Mouse (Mus musculus): Measurements from ENCODE around the gene C1qtnf4.

Gene C1qtnf4

DNA sequence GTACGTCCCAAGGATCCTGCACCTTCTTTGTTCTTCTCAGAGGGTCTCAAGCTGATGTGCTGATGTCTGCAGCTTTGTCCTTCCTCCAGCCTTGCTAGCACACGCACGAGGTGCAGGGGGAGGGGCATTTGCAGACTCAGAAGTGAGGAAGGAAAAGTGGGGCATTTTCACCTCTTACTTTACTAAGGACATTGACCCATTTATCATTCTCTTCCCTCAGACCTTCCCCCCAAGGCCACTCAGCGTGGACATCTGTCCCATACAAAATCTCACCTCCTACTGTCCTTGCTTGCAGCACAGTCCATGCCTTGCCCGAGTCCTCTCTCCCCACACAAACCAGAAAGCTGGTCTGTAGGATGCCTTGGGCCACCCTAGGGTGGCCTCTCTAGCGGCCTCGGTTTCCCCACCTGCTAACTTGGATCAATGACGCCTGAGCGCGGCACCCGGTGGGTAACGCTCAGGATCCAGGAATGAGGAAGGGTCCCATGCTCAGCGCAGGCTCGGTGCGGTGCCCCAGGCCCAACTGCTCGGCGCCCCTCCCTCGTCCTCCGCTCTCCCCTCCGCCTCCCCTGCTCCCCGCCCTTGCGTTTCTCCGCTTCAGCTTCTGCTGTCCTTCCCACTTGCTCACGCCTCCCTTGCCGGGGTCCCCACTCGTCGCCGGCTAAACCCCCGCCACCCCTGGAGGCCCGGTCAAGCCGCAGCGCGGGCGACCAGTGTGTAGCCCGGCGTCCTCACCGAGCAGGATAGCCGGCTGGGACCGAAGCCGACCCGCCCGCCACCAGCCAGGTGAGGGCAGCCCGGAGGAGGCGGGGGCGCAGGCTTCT, at the start of gene C1qtnf4:
Gene C1qtnf4, plus strand, starts transcription at position 643 of the 824 bp plus-strand sequence.
- DNase-seq = peak; percentile 61

DNA sequence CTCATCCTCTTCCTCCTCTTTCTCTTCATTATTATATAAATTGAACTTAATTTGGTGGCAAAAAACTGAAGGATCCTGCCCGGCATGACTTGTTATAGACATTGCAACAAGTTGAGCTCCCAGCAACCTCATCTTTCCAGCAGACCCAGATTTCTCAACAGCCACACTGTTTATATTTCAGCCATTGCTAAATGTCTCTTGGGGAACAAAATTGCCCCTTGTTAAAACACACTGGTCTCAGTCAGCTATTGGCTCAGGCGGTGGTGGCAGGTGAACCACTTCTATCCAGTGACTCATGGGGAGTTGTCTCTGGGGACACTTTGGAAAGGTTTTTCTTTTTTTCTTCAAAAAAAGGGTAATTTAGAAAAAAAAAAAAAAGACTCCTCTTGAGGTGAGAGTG, 47.0 kb upstream of the C1qtnf4 start:
- no peak for DNase-seq

DNA sequence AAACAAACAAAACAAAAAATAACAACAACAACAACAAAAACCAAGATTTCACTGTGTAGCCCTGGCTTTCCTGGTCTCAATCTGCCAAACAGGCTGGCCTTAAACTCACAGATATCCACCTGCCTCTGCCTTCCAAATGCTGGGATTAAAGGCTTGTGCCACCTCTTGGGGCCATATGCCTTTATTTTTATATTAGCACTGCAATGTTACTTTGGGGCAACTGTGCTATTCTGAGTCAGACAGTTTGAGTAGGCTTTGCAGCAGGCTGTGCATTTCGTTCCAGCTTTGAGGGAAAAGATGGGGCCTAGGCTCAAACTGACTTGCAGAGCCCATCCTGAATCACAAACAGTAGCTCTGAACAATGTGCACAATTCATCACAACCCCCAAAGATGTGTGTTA, 42.0 kb upstream of the C1qtnf4 start:
- DNase-seq = no peak

DNA sequence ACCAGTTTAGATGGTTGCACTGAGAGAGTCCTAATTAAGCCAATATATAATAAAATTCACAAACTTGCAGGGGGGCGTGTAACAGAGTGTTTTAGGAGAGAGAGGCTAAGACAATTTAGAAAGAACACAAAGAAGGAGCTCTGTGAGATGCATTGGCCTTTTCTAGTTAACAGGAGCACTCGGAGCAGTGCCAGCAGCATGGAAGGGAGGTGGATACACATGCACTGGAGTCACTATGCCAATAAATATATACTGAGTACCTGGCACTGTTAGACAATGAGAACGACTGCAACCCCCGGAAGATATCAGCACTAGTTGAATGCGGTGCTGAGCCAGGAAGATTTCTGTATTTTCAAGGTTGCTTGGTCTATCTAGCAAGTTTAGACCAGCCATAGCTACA, 41.4 kb upstream of the C1qtnf4 start:
- DNase-seq = no peak

DNA sequence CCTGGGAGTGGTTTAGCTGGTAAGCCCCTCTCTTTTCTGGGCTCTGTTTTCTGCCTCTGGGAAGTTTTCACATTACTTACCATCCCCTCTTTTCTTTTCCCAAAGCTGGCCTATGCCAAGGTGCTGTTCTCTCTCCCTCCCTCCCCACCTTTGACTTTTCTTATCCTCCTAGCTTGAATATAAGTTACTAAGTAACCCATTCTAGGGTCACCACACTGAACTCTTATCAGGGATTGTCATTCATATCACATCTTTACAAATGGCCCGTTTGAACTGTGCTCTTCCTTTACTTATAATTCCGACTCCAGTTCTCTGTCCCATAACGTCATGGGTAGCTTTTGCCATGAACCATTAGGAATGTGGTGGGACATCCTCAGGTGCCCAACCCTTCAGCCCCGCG, 40.4 kb upstream of the C1qtnf4 start:
- no peak for DNase-seq

DNA sequence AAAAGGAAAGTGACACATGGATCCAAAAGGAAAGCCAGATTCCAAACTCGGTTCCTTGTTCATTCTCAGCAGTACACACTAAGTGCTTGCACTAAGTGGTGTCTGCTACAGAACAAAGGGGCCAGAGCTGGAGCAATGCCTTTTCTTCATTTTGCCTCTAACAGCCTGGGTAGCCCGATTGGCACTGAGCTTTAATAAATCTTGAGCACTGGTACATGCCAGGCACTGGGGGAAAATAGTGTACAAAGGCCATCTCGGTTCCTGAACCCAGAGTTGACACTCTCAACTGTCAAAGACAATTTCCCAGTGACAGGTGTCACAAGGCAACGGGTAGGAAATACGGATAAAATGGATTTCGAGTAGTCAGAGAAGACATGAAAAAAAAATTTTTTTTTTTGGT, 39.5 kb upstream of the C1qtnf4 start:
- no peak for DNase-seq

DNA sequence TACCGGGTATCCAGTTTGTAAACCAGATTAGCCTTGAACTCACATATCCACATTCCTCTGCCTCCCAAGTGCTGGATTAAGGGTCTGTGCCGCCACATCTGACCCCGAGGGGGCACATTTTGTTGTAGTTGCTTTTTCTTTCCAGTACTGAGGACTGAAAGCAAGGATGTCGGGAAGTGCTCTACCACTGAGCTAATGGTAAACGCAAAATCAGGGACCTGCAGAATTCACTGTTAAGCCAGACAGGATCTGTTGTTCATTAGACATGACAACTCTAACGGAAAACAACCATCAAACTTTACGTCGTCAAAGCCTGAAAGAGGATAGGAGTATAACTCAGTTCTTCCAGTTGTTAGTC, 39.1 kb upstream of the C1qtnf4 start:
- no peak for DNase-seq

DNA sequence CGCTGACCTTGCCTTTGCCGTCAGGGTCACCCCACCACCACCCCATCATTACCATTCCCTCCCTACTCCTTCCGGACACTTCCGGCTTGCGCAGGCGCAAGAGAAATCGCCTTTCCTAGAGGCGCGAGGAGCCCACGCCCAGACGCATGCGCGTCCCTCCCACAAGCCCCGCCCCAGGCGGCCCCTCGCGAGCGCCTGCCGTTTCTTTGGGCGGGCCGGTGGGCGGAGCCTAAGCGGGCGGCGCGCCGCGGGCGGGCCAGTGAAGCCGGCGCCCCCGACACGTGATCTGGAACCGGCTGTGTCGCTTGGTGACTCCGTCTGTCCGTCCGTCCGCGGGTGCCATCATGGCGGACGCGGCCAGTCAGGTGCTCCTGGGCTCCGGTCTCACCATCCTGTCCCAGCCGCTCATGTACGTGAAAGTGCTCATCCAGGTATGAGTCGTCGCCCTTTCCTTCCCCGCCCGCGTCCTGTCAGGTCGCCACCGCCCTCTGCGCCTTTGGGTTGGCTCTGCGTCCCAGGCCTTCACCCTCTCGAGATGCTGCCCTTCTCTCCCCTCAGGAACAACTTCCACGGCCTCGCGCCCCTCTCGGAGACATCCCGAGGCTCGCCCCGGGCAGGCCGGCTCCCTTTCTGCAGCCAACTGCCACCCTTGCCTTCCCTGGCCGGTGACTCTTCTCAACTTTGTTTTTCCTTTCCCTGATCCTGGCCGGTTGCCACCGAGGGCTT, 38.5 kb upstream of the C1qtnf4 start, which contains the start of gene Mtch2:
Gene Mtch2, plus strand, starts transcription at position 201 of the 726 bp plus-strand sequence.
- peak; percentile 99 for DNase-seq

DNA sequence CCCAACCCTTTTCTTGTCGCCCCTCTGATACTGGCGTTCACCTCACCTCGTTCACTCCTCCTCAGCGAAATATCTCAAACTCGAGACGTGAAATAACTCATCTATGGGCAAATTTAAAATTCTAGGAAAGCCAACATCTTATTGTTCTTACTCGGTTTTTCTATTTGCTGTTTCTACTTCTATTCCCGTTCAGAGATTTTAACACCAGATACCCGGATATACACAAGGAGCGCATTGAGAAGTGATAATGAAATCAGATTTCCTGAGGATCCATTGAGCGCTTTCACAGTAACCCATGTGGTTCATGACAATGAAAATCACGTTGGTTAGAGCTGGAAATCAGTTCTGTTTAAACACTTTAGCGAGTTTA, 38.0 kb upstream of the C1qtnf4 start:
- DNase-seq = no peak

DNA sequence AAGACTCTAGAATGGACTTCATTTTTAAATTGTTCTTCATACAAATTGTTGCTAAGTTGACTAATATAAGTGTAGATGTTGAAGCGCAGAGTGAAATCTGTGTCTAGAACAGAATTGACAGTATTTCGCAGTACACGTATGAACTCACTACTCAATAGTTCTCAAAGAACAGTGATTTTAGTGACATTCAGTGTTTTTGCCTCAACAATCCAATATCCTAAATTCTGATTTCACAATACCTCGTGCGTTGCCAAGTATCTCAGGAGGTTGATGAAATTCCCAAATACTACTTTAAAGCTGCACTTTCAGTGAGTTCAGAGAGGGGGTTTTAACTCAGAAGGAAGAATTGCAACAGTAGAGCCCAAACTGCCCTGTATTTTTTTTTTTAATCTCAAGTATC, 37.3 kb upstream of the C1qtnf4 start:
- DNase-seq = no peak

DNA sequence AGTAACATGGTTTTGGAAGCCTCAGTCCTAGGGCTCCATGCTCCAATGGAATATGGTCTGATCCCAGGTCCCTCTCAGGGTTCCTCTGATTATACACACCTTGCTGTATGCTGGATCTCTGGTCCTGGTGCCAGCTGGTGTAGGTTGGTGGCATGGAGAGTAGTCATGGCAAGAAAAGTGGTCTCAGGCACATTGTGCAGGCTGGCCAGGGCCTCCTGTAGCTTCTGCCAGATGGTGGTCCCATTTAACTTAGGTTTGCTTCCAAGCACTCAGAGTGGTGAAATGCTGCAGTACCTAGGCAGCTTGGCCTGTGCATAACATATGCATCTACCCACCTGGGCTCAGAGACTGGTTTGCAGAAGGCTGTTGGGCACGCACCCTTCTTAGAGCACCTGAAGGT, 35.3 kb upstream of the C1qtnf4 start:
- DNase-seq = peak; percentile 73

DNA sequence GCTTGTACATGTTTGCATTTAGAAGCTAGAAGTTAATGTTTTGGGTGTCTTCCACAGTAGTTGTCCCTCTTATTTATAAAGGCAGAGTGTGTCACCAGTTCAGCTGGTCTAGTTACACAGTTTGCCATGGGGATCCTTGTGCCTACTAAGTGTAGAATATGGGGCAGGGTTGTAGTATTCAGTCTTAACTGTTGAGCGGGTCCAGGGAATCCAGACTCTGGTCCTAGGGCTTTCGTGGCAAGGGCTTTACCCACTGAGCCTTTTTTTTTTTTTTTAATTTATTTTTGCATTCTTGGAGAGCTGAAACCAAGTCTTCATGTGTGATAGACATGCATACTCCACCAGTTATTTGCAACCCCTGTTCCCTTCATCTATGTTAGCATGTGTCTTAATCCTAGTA, 24.2 kb upstream of the C1qtnf4 start:
- no peak for DNase-seq

DNA sequence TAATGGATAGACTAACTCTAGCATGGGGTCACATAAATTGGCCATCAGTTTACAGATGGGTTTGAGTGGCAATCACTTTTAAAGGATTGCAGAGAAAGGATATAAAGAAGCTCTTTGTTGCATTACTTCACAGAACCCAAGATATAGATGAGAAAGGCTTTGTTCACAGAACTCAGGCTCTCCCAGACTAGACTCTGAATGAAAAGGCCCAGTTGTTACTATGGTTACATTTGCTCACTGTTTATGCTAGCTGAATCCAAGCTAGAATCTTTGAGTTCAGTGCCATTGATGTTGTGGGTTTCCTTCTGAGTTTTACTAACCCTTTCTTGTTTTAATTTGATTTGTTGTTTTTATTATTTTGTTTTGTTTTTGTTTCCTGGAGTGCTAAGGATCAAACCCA, 21.5 kb upstream of the C1qtnf4 start:
- no peak for DNase-seq

DNA sequence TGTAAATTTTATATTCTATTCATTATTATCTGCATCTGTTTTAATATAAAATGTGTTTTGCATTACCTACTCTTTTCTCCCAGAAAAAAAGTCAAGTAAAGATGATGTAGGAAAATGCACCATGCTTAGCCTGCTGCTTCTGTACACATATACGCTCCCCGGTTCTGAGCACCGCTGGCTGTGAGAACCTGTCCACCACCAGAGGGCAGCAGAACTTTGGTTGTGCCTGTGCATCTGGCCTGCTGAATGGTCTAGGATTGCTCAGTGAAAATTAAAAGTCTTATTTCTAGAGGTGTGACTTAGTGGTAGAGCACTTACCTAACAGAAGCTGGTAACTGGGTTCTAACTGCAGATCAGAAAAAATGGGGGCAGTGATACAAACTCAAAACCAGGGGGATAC, 19.1 kb upstream of the C1qtnf4 start:
- DNase-seq = peak; percentile 79

DNA sequence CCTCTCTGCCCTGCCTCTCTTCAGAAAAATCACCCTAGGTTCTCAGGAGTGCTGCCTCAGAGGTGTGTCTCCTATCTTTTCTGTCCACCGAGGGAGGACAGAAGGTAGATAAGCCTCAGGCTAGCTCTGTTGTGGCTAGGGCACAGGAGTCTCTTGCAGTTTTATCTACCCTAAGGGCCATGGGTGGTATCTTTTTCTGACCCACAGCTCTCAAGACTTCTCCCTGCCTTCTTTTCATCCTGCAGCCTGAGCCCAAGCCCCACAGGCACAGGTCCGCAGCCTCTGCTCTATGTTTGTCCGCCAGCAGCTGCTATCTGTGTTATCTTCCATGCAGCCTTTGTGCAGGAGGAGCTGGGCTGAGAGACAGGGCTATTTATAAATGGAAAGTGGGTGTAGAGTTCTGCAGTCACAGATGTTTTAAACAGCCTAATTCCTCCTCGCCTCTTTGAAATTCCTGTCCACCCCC, 15.5 kb upstream of the C1qtnf4 start:
- no peak for DNase-seq

DNA sequence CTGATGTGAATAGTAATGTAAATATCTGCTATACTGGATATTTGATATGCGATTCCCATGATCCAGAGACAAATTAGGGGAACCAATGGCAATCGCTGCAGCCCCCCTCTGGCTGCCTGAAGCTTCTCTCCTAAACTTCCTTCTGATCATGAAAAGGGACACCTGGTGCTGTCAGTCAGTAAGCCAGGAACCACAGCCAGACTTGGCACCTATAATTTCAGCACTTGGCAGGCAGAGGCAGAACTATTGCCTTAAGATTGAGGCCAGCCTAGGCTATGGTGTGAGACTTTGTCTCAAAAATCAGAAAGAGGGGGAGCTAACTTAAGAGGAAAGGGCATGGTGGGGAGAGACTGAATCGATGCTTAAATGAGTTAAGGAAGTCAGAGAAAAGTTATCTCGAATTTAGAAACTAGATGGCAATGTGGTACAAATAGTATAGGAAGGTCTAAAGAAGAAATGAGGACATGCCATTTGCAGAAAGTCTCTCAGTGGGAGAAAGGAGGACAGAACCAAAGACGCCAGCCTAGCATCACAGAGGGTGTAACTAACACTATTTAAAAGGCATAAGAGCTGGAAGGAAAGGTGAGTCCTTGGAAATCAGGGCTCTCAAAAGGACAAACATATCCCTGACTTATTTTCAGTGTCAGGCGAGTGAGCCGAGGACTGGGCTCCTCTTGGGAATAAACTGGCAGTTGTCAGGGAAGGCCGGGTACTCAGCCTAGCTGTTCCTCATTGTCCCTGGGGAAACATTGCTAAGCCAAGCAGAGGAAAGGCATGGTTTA, 14.3 kb upstream of the C1qtnf4 start:
- DNase-seq = no peak

DNA sequence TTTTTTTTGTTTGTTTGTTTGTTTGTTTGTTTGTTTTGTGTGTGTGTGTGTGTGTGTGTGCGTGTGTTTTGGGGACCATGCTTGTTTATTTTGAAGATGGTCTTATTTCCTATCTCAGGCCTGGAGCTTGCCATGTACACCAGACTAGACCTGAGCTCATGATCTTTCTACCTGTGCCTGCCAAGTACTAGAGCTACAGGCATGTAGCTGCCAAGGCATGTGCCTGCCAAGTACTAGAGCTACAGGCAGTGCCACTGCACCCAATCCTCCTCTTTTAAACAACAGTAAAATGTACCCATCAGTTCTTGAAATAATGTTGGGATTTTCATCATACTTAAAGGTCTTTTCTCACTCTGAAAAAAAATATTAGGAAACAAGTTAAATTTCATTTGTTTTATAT, 11.6 kb upstream of the C1qtnf4 start:
- DNase-seq = no peak

DNA sequence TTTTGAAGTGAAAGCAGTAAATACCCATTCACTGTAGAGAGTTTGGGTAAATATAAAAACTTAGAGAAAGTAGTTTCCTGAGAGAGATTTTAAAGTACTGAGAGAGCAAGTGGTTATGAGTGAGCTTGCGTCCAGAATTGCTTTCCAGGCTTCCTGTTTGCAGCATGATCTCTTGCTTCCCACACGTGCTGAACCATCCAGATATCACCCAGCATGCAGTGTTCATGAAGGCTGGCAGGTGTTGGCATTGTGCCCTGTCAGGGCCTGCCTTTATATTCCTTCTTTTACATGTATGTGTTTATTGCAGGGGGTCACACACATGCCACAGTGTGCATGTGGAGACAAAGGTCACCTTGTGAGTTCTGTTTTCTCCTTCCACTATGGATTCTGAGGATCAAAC, 10.4 kb upstream of the C1qtnf4 start:
- no peak for DNase-seq

DNA sequence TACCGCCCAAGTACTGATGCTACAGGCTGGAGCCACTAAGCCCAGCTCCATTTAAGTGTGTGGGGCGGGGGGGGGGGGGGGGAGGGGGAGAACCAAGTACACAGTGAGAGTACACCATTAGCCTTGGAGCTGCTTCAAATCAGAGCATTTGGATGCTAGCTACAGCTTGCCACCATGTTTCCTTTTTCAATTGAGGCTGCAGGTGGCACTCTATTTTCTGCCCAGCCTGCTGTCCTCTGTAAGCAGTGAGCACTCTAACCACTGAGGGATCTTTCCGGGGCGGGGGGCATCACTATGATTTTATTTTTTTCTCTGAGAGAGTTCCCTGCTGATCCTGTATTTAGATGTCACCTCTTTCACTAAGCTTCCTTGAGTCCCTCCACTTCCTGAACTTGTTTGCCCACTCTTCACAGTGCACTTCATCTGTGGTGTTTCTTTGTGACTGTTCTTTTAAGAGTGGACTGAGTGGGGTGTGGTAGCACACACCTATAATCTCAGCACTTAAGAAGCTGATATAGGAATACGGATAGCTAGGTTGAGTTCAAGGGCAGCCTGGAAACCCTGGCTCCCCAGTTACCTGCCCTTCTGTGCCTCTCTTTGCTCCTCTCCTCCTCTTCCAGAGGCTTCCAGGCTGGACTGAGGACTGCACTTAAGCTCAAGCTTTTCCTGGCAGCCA, 7.9 kb upstream of the C1qtnf4 start:
- no peak for DNase-seq

DNA sequence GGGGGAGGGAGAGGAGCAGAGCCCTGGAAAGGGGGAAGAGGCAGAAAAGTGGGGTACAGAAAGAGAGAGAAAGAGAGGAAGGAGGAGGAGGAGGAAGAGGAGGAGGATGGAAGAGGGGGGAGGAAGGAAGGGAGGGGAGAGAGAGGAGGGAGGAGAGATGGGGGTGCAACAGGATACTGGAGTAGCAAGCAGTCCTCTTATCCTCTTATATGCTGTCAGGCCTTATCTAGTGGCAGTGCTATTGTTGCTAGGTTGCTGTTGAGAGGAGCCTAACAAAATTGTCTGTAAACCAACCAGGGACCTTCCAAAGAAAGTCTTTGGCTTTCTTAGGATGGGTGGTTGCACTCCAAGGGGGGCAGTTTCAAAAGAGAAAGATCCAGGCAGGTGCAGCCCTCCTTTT, 6.2 kb upstream of the C1qtnf4 start:
- no peak for DNase-seq

DNA sequence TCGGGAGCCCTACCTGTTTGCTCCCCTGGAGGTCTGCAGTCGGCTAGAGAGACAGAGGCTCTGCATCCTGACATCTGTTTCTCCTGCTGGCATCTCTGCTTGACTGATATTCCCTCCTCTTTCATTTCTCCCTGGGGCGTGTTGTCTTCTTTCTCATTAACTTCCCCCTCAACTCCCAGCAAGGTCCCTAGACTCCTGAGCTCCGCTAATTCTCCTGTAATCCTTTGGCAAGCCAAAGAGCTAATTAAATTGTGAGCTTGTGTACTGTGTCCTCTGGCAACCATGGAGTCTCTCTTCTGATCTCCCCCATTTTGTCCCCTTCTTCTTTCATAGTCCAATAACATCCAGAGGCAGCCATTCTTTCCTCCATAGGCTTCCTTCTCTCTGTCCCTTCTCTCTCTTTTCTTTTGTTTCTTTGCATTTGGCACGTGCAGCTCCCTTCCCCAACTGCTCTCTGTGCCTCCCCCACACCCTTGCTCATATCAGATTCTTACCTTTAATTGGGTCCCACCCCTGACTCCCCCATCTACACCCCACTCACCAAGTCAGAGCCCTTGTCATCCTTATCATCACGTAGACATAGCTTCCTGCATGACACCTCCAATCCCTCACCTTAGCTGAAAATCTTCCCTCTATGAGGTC, 5.4 kb upstream of the C1qtnf4 start:
- DNase-seq = no peak

DNA sequence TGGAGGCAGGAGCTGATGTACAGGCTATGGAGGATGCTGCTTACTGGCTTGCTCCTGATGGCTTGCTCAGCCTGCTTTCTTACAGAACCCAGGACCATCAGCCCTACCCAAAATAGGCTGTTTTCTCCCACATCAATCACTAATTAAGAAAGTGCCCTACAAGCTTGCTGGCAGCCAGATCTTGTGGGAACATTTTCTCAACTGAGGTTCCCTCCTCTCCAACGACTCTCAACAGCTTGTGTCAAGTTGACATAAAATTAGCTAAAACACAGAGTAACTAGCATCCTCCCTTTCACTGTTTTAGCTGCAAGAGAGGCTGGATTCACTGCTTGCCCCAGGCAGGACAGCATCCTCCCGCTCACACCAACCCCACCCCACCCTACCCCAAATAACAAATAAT, 3.8 kb upstream of the C1qtnf4 start:
- no peak for DNase-seq

DNA sequence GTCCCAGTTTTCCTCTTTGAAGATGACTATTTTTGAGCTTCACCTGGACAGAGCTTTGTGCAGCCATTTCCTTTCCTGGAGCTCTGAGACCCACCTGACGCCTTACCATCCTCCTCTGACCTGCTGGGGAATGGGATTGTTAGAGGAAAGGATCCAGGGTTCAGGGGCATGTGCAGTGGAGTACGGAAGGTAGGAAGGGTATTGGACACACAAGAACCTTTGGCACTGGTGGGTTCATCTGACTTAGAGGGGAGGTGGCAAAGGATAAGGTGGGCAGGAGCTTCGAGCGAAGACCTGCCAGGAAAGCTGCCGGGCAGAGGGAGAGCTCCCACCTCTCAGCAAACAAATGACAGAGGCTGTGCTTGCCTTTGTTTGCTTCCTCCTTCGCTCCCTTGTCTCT, 776 bp downstream of the C1qtnf4 start:
- DNase-seq = no peak

Data from cerebellum, adult 11 months (tissue).